Mouse (Mus musculus) kidney, postnatal 0 days (tissue): ENCODE measurements around the gene Zbtb20. TPM values are rescaled to one million over a fixed set of nuclear protein-coding genes. Genes with fewer than 3 reads are reported as not detected.
A peak's percentile ranks its signal among the peaks of the same experiment; 100 is the strongest.

Experiments used
- ATAC-seq: fragments of 200-750 bp; cut with Nextera tagmentation; replicated peaks from 2 replicates; pipeline ENCODE4 v1.8.0; 2017; ENCODE audit warnings: low read depth, moderate number of reproducible peaks, moderate TSS enrichment, moderate library complexity; ENCODE audit not compliant: low FRiP score
- DNase-seq: peaks from one replicate; pipeline ENCODE4 v3.0.0-alpha.2; 2016; ENCODE audit warnings: low spot score
- H3K27ac ChIP-seq: fragments of 300-500 bp; sonication (generic); 2 replicates; pipeline ENCODE4 v1.5.1; 2014; ENCODE audit warnings: mild to moderate bottlenecking
- H3K27me3 ChIP-seq: fragments of 300-500 bp; sonication (generic); 2 replicates; pipeline ENCODE4 v1.6.1; 2014; ENCODE audit warnings: low read length, mixed read lengths; ENCODE audit not compliant: insufficient read depth
- H3K36me3 ChIP-seq: fragments of 300-500 bp; sonication (generic); 2 replicates; pipeline ENCODE4 v1.6.1; 2014; ENCODE audit warnings: low read length, mixed read lengths; ENCODE audit not compliant: insufficient read depth
- H3K4me1 ChIP-seq: fragments of 300-500 bp; sonication (generic); replicated peaks from 2 replicates; pipeline ENCODE4 v1.6.1; 2014; ENCODE audit warnings: antibody characterized with exemption, low read length, mixed read lengths; ENCODE audit not compliant: insufficient read depth
- H3K4me2 ChIP-seq: fragments of 300-500 bp; sonication (generic); 2 replicates; pipeline ENCODE4 v1.6.1; 2014; ENCODE audit warnings: mild to moderate bottlenecking, low read length, moderate library complexity, mixed read lengths
- H3K4me3 ChIP-seq: fragments of 300-500 bp; sonication (generic); replicated peaks from 2 replicates; pipeline ENCODE4 v1.5.1; 2014; ENCODE audit warnings: low read depth, low read length
- H3K9ac ChIP-seq: fragments of 300-500 bp; sonication (generic); 2 replicates; pipeline ENCODE4 v1.6.1; 2014; ENCODE audit warnings: low read depth, low read length
- H3K9me3 ChIP-seq: fragments of 300-500 bp; sonication (generic); replicated peaks from 2 replicates; pipeline ENCODE4 v1.6.1; 2016; ENCODE audit warnings: low read length, inconsistent platforms, mixed read lengths
- CTCF ChIP-seq: IDR thresholded peaks from 2 replicates; pipeline ENCODE4 v1.5.1; 2016; ENCODE audit warnings: antibody characterized with exemption, low read depth, mild to moderate bottlenecking, moderate library complexity
- WGBS: fragments of 180-500 bp; shearing (Covaris S2); extraction: QIAGEN DNeasy Blood & Tissue Kit; methylation state at CpG from one replicate; pipeline ENCODE4 v1.1.7; 2014; 5-methylcytosine and 5-hydroxymethylcytosine counted together
- polyA plus RNA-seq: library from polyadenylated mRNA; unstranded; fragments of >200 nt; fragmentation: Nextera tagmentation; extraction: Ambion mirVana; gene quantifications from 2 replicates; pipeline ENCODE4 v1.2.1, GENCODE M21; 2015

Gene Zbtb20
- polyA plus RNA-seq, 1 experiment from 2014 or later = 36.8 TPM

DNA sequence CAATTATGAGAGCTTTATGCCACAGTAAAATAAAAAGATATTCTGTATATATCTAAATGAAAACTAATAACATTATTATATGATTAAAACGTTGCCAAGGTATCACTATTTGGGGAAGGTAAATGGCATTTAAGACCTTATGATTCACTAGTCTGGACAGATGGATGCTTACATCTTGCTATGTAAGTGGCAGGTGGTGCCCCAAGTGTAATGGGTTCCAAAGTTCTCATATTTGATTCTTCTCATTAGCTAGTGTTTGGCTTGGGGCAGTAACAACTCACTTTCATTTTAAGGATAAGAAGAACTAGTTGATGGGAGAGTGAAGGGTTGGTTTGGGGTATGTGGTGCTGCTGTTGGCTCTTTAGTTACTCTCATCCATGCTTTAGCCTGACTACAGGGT is 235.6 kb downstream of the Zbtb20 start:
- Histone ChIP-seq H3K4me1 (no peaks in the 10 kb centered on the region), H3K9ac (no peak overlapping the region), H3K27me3 (no peaks in the 10 kb centered on the region), H3K4me2 (no peak overlapping the region), H3K4me3 (no peak overlapping the region), H3K27ac (no peak overlapping the region), H3K9me3 (no peaks in the 10 kb centered on the region), H3K36me3 (no peaks in the 10 kb centered on the region)
- WGBS = 90% methylated on average over 1 of the region's 1 CpGs
- ATAC-seq (no peak), DNase-seq (no peak)
- TF ChIP-seq CTCF = no peak

DNA sequence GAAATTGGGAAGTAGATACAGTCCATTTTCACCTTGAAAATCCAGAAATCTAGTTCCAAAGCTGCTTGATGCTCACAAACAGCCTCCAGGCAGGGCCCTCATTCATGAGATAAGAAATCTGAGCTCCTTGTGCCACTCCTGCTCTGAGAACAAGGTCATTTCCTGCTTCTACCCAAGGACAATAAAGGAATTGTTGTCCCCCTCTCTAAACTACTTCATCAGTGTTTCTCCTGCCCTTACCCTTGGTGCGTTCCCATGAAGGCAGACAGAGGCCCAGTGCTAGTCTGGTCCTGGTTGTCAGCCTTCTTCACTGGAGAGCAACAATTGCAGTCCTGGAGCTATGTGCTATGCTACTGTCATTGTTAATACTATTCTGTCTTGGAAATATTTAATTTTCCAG is 238.3 kb downstream of the Zbtb20 start:
- Histone ChIP-seq H3K27me3 (no peaks in the 10 kb centered on the region), H3K27ac (no peak overlapping the region), H3K36me3 (no peaks in the 10 kb centered on the region), H3K9me3 (no peaks in the 10 kb centered on the region), H3K4me1 (no peaks in the 10 kb centered on the region), H3K9ac (no peak overlapping the region), H3K4me3 (no peak overlapping the region), H3K4me2 (no peak overlapping the region)
- ATAC-seq (no peak), DNase-seq (peak; percentile 7)
- TF ChIP-seq CTCF = no peak
- WGBS = 56% methylated on average over 1 of the region's 1 CpGs

DNA sequence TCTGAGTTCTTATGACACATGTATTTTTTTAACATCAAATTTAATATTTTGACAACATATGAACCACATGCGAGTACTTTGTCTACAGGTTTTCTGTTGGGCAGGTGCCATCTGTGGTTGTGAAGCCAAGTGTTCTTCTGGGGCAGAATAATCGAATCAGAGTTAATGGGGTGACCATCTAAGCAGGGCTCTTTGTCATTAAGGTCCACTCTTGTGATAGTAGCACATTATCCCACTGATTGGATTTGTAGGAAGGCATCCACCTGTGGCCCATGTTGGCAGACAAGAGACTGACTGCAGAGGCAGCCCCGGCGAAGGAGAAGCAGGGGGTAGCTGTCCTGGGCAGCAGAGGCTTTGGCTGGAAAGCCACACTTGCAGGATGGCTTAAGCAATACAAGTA is 254.3 kb downstream of the Zbtb20 start:
- Histone ChIP-seq H3K4me1 (no peaks in the 10 kb centered on the region), H3K36me3 (no peaks in the 10 kb centered on the region), H3K9ac (no peak overlapping the region), H3K9me3 (no peaks in the 10 kb centered on the region), H3K27me3 (no peaks in the 10 kb centered on the region), H3K4me2 (no peak overlapping the region), H3K4me3 (no peak overlapping the region), H3K27ac (no peak overlapping the region)
- 87% methylated on average over 4 of the region's 4 CpGs for WGBS
- TF ChIP-seq CTCF = no peak
- ATAC-seq = no peak
- no peak for DNase-seq

DNA sequence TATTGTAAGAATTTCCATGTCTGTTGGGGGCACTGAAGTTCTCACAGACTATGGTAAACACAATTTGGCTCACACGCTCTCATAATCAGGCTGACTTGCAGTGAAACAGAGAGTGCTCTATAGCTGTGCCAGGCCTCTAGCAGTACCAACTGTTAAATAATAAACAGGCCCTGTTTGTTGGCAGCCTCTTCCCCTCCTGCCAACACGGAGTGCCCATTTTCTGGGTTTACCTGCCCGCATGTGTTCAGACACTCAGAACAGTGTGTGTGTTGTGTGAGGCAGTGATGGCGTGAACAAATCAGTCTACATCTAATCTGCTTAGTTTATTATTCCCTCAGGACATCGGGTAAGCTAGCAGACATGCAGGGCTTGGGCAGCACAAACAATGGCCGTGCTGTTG is 254.9 kb downstream of the Zbtb20 start:
- 43% methylated on average over 6 of the region's 6 CpGs for WGBS
- H3K9ac ChIP-seq = no peak overlapping the region
- ATAC-seq (no peak), DNase-seq (no peak)
- no peak overlapping the region for H3K27ac ChIP-seq
- H3K9me3 ChIP-seq = no peaks in the 10 kb centered on the region
- H3K27me3 ChIP-seq = no peaks in the 10 kb centered on the region
- no peak for TF ChIP-seq CTCF
- H3K36me3 ChIP-seq = no peaks in the 10 kb centered on the region
- H3K4me2 ChIP-seq = no peak overlapping the region
- no peak overlapping the region for H3K4me3 ChIP-seq
- no peaks in the 10 kb centered on the region for H3K4me1 ChIP-seq

DNA sequence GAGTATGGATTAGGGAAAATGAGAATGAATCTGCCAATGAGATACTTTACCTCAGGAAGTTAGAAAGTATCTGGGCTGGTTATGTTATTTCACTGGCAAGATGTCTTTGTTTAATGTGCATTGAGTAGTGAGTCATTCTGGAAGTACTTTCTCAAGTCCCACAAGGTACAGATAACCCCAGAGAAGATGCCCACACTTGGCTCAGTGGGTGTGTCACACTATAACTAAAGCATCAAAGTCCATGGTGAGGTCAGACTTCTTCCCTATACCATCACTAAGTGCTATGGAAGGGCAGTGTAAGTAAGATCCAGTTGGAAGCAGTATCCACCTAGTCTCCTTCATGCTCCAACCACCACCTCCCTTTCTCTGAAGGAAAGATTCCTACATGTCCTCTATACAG is 255.4 kb downstream of the Zbtb20 start:
- Histone ChIP-seq H3K9me3 (no peaks in the 10 kb centered on the region), H3K4me2 (no peak overlapping the region), H3K27ac (no peak overlapping the region), H3K27me3 (no peaks in the 10 kb centered on the region), H3K36me3 (no peaks in the 10 kb centered on the region), H3K9ac (no peak overlapping the region), H3K4me3 (no peak overlapping the region), H3K4me1 (no peaks in the 10 kb centered on the region)
- no peak for ATAC-seq
- no peak for TF ChIP-seq CTCF
- no peak for DNase-seq

DNA sequence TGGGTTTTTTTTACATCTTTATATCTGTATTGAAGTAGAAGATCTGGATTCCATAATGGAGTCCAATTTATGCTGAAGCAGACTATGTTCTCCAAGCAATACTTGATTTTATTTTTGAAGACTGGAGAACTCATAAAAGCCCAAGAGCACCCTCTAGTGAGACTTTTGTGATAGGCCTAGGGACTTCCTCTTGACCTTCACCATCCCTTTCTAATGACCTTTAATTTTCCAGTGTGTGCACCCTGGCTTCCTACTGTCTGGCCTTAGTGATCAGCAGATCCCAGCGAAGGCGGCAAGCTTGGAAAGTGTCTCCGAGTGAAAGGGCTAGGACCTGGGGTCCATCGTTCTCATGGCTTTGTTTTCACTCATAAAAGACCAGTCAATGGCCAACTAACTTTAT is 292.8 kb downstream of the Zbtb20 start:
- no peak for ATAC-seq
- H3K4me1 ChIP-seq = no peaks in the 10 kb centered on the region
- DNase-seq = peak; percentile 59
- 66% methylated on average over 4 of the region's 4 CpGs for WGBS
- no peaks in the 10 kb centered on the region for H3K36me3 ChIP-seq
- TF ChIP-seq CTCF = peak; percentile 72
- no peak overlapping the region for H3K9ac ChIP-seq
- no peak overlapping the region for H3K27ac ChIP-seq
- no peak overlapping the region for H3K4me3 ChIP-seq
- H3K27me3 ChIP-seq = no peaks in the 10 kb centered on the region
- H3K9me3 ChIP-seq = no peaks in the 10 kb centered on the region
- no peak overlapping the region for H3K4me2 ChIP-seq

DNA sequence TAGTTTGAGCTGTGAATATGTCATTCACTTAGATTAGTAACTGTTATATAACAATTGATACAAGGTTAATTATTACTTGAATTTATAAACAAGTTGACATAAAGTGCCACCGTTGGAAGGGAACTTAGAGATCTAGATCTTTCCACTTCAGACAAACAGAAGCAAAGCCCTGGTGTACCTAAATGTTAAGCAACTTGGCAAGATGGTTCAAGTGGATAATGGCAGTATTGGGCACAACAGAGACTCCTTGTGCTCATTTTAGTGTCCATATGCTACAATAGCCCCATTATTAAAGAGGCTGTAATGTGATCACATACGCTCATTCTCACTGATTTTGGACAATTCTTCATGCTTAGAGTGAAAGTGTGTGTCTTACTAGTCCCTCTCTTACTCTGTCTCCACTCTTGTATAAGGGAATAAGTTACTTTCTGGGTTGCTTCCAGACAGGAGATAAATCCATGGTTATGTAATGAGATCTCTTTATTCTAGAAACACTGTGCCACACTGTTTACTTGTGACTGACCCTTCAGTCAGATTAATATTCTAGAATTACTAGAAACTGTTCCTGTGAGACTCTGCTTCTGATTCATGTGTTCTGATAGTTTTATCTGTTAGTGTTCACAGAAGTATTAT is 293.7 kb downstream of the Zbtb20 start:
- ATAC-seq = no peak
- Histone ChIP-seq H3K27me3 (no peaks in the 10 kb centered on the region), H3K27ac (no peak overlapping the region), H3K36me3 (no peaks in the 10 kb centered on the region), H3K4me1 (no peaks in the 10 kb centered on the region), H3K4me3 (no peak overlapping the region), H3K9me3 (no peaks in the 10 kb centered on the region), H3K9ac (no peak overlapping the region), H3K4me2 (no peak overlapping the region)
- 84% methylated on average over 2 of the region's 2 CpGs for WGBS
- DNase-seq = no peak
- TF ChIP-seq CTCF = no peak
